Mouse (Mus musculus): ENCODE data around the gene Clic1. TPM values are rescaled to one million over a fixed set of nuclear protein-coding genes. Genes with fewer than 3 reads are reported as not detected.
A peak's percentile ranks its signal among the peaks of the same experiment; 100 is the strongest.

Clic1 gene
- total RNA-seq, 2 experiments from 2014 or later, result 405 to 415 TPM

DNA sequence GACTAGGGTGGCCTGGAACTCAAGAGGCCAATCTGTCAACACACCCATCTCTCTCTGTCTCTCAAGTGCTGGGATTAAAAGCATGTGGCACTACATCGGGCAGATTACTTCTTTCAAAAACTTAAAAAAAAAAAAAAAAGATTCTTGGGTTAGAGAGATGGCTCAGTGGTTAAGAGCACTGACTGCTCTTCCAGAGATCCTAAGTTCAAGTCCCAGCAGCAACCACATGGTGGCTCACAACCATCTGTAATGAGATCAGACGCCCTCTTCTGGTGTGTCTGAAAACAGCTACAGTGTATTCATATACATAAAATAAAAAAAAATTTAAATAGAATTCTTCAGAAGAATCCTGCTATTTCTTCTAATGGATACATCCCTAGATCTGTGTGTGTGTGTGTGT, 38.4 kb downstream of the Clic1 start:
- no peak for ATAC-seq (ENCODE audit: poor library complexity, severe bottlenecking)

- peak; percentile 99 for ATAC-seq (ENCODE audit: poor library complexity, severe bottlenecking)
Observed at GRCm38 (mm10) chr17:35088825-35089644, 39.3 kb downstream of the Clic1 start, which contains the start of gene Abhd16a. TSS of gene Abhd16a (plus strand) at chr17:35089263.

GRCm38 (mm10) chr17:35090166-35090932, 40.6 kb downstream of the Clic1 start:
- ATAC-seq (ENCODE audit: poor library complexity, severe bottlenecking), result no peak

- ATAC-seq (ENCODE audit: poor library complexity, severe bottlenecking), result no peak
Observed at GRCm38 (mm10) chr17:35092403-35093198, 42.8 kb downstream of the Clic1 start.

DNA sequence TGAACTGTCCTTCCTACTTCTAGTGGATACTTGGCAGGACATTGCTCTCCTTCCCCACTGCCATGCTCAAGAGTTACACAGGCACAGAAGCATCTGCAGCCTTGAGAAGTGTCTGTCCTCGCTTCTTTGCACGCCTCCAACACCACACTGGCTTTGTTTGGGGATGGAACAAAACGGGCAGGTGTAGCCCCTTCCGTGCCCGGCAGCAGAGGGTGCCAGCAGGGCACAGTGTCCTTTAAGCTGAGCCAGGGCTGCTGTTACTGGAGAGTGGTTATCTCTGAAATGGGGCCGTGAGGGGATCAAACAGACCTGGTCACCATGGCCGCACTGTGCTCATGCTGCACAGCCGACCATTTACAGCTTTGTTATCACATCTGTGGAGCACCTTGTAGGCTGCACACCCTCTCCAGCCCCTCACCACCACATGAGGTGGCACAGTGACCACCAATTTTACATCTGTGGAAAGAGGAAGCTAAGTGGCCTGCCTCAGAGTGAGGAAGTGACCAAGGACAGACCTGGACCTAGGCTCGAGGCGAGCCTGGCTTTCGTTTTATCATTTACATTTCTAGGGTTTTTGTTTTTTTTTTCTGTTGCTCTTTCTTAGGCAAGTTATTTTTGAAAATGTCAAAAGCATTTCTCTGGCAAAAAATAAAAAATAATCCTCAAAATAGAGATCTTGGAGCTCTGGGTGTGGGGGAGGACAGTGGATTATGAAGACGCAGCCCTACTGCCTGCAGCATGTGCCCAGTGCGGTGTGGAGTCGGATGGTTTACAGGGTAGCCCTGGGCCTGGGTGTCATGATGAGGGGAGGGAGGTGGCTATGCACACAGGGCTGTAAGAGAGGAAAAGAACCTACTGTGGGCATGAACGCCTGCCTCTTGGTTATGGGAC, 45.0 kb downstream of the Clic1 start:
- ATAC-seq (ENCODE audit: poor library complexity, severe bottlenecking), result peak; percentile 82

- no peak for ATAC-seq (ENCODE audit: poor library complexity, severe bottlenecking)
Observed at GRCm38 (mm10) chr17:35096597-35096996, 46.8 kb downstream of the Clic1 start.

DNA sequence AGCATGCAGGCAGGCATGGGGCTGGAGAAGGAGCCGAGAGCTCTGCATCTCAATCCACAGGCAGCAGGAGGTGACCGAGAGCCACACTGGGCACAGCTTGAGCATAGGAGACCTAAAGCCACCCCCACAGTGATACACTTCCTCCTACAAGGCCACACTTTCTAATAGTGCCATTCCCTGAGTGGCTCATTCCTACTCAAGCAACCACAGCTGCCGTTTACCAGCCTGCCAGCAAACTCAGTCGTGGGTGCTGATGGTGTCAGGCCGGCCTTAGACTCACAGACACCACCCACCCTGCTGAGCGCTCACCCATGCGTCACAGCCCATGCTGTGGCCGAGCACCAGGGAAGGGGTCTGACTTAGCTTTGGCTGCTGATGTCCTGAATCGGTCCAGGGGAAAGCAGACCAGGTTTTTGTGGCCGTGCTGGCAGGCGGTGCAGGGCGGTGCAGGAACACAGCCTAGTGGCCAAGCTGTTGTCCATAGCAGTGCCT, 47.4 kb downstream of the Clic1 start:
- no peak for ATAC-seq (ENCODE audit: poor library complexity, severe bottlenecking)

- ATAC-seq (ENCODE audit: poor library complexity, severe bottlenecking), result no peak
Observed at GRCm38 (mm10) chr17:35100196-35100765, 50.5 kb downstream of the Clic1 start.

- no peak for ATAC-seq (ENCODE audit: poor library complexity, severe bottlenecking)
Observed at GRCm38 (mm10) chr17:35101161-35101560, 51.4 kb downstream of the Clic1 start.

DNA sequence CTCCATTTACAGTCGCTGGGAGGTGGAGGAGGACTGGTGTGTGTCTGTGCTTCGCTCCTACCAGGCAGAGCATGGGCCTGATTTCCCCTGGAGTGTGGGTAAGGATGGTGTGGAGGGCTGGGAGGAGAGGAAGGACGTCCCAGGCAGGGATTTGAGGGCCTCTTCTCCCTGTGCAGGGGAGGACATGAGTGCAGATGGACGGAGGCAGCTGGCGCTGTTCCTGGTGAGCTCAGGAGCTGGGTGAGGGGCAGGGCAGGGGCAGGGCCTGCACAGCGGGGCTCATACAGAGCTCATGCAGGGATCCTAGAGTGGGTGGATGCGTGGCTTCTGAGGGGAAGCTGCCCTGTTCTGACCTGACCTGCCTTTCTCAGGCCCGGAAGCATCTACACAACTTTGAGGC, 52.5 kb downstream of the Clic1 start:
- ATAC-seq (ENCODE audit: poor library complexity, severe bottlenecking), result no peak

DNA sequence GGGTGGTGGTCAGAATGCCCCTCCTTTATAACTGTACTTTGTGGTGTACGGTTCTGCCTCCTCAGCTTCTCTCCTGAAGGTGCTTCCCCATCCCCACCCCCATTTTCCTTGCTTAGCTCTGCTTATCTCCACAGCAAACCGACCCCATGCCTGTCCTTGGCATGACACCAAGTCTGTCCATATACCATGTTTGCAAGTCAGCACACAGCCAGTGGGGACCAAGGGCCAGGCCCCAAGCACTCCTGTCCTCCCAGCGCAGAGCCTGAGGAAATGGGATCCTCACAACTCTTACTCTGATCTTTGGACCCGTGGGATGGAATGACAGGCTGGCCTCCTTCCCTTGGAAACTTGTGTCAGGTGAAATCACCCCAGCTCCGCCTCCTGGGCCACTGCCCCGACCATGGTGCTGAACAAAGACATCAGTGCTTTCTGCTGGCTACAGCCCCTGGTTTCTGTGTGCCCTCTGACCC, 53.5 kb downstream of the Clic1 start:
- no peak for ATAC-seq (ENCODE audit: poor library complexity, severe bottlenecking)

DNA sequence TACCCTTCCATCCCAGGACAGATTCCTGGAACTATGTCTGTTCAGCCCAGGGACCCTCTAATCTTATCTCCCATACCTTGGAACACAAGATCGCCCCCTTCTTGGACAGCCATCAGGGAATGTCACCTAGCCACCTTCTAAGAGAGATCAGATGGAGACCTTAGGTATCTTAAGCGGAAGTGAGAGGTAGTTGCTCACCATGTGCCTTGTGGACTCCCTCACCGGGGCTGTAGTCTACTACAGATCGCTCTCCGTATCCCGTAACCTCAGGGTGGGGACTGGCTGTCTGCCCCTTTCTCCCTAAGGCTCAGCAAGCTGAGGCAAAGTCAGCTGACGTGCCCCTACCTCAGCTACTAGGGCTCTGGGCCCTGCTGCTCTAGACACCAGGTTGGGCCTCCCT, 54.3 kb downstream of the Clic1 start:
- no peak for ATAC-seq (ENCODE audit: poor library complexity, severe bottlenecking)

- ATAC-seq (ENCODE audit: poor library complexity, severe bottlenecking), result 0 out of 2 replicates have a peak, but pooled peaks have one; percentile 24
Observed at GRCm38 (mm10) chr17:35104754-35105153, 55.0 kb downstream of the Clic1 start.

- ATAC-seq (ENCODE audit: poor library complexity, severe bottlenecking), result peak; percentile 49; the same call in 1 of the 2 replicates
Observed at GRCm38 (mm10) chr17:35105740-35106389, 56.1 kb downstream of the Clic1 start.

DNA sequence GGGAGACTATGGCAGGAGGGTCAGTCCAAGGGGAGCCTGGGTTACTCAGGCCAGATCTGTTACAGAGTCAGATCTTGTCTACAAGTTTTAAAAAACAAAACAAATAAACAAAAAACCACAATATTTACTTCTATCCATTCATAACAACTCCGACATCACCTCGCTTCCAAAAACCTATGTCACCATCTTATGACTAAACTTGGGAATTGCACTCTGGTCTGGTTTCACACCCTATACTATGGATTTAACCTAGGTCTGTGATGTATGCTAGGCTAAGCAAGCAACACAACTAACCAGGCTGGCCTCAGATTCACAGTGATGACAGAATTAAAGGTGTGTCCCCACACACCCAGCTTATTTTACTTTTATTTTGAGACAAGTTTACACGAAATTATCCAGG, 56.8 kb downstream of the Clic1 start:
- no peak for ATAC-seq (ENCODE audit: poor library complexity, severe bottlenecking)

GRCm38 (mm10) chr17:35108097-35108496, 58.3 kb downstream of the Clic1 start, which contains the start of gene Ly6g5c:
TSS of gene Ly6g5c (plus strand) at chr17:35108279.
- no peak for ATAC-seq (ENCODE audit: poor library complexity, severe bottlenecking)
